Mouse (Mus musculus) layer of hippocampus, adult 2 months (tissue): ENCODE measurements around the gene Fscb. TPM values are rescaled to one million over a fixed set of nuclear protein-coding genes. Genes with fewer than 3 reads are reported as not detected.

Source experiments
- DNase-seq, 2 experiments: peaks; one replicate each; pipeline ENCODE4 v3.0.0; 2022; ENCODE audit warnings: low spot score in 2 of 2
- H3K27ac ChIP-seq: fragments of 200-600 bp; 2 replicates; pipeline ENCODE4 v1.8.1; 2022
- H3K4me3 ChIP-seq: fragments of 200-600 bp; 2 replicates; pipeline ENCODE4 v1.8.1; 2022; ENCODE audit warnings: mild to moderate bottlenecking
- CTCF ChIP-seq: fragments of 200-600 bp; conservative IDR thresholded peaks from 2 replicates; pipeline ENCODE4 v1.8.1; 2022; ENCODE audit warnings: antibody characterized with exemption, mild to moderate bottlenecking, moderate library complexity
- long read RNA-seq, 2 experiments: library from polyadenylated mRNA; stranded (forward); transcript quantifications; one replicate each; pipeline ENCODE4 v2.0.0; 2021; ENCODE audit warnings: borderline mapping rate in 2 of 2
- total RNA-seq, 2 experiments: library from RNA; stranded (reverse); gene quantifications; 2 replicates each; pipeline ENCODE4 v1.2.3; 2021

Fscb gene
- not detected for total RNA-seq
- long read RNA-seq, experiment 1 = 0 reads
- long read RNA-seq, experiment 2 = 0 reads

DNA sequence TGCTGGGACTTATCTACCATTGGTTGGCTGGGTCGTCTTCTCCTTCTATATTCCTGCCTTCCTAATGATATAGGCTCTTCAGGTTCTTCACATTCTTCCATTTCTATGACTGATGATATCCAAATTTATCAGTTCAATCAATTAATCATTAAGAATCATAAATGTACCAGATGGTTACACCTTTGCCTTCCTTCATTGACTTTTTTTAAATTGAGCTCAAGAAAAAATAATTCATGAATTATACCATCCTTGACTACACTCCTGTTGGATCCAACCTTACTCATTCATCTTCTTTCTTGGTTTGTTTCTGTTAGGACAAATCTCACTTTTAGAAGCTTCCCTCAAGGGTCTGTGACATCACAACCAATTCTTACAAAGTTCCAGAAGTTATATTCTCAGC is at the start of gene Fscb:
Gene Fscb (minus strand): TSS at position 101 of the 400 bp plus-strand sequence.
- no peak within 1 kb of the TSS for H3K4me3 ChIP-seq
- TF ChIP-seq CTCF = no peak
- no peak for DNase-seq
- no peak within 1 kb of the TSS for H3K27ac ChIP-seq

DNA sequence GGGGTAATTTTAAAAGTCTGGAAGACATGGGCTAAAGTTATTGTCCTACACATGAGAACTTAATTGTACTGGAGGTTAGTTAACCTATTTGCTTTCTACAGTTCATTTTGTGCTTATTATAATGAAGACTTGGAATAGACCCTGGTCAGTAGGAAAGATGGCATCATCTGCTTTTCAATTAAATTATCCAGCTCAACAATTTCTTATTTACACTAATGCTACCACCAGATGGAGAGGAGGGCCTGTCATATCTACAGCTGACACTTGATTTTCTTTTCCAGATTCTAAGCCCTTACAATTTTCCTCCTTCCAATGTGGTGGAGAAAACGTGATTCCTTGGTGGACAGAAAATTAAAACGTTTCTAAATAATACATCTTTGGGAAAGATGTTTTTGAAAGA is 42.3 kb upstream of the Fscb start:
- Histone ChIP-seq H3K27ac (no peak overlapping the region), H3K4me3 (no peak overlapping the region)
- TF ChIP-seq CTCF = no peak
- no peak for DNase-seq

DNA sequence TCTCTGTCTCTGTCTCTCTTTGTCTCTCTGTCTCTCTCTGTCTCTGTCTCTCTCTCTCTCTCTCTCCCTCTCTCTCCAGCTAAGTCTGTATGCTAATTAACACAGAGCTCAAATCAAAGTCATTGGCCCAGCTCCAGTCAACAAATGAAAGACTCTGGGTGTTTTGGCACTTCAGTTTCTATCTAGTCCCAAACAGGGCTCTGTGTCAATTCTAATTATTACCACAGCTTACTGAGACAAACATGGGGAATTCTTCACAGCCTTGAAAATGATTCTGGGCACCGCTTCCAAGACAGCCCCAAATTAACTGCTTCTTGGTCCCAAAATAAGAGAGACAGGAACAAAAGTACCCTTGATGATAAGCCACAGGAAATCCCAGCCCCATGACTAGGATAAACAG is 38.9 kb upstream of the Fscb start:
- DNase-seq = no peak
- no peak overlapping the region for H3K27ac ChIP-seq
- TF ChIP-seq CTCF = no peak

DNA sequence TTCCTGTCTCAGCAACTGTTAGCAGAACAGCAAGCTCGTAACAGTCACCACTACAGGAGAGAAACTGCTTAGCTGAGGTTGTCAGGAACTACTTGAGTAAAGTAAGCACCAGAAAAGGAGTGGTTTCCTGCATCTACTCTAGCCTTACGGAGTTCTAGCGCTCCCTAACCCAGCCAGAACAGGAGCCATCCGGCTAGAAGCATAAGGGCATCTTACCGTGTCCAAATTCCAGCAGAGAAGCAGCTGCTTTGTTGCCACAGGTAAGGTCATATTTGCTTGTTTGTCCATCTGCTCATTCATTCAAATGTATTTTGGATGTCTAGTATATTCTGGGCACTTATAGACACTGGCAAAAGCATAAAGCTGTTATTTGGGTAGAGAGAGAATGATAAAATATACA is 23.2 kb upstream of the Fscb start:
- no peak for TF ChIP-seq CTCF
- Histone ChIP-seq H3K4me3 (no peak overlapping the region), H3K27ac (no peak overlapping the region)
- no peak for DNase-seq

More for the DNA sequence above, 38.9 kb upstream of the Fscb start:
- H3K4me3 ChIP-seq = no peak overlapping the region

DNA sequence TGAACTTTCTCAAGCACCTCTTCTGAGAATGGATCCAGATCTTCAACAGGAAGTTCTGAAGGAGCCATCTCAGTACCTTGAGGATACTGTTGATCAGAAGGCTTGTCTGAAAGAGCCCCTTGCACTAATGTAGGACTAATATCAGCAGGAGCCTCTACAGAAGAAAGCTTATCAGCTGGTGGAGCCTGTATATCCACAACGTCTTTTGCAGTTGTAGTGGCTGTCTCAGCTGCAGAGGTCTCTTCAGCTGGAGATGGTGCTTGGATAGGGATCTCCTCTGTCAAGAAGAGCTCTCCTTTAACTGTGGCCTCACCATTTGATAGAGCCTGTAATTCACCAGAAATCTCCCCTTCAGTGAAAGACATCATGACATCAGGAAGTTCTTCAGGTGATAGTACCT is 875 bp downstream of the Fscb start:
- DNase-seq = no peak
- no peak for TF ChIP-seq CTCF
- Histone ChIP-seq H3K27ac (no peak overlapping the region), H3K4me3 (no peak overlapping the region)

DNA sequence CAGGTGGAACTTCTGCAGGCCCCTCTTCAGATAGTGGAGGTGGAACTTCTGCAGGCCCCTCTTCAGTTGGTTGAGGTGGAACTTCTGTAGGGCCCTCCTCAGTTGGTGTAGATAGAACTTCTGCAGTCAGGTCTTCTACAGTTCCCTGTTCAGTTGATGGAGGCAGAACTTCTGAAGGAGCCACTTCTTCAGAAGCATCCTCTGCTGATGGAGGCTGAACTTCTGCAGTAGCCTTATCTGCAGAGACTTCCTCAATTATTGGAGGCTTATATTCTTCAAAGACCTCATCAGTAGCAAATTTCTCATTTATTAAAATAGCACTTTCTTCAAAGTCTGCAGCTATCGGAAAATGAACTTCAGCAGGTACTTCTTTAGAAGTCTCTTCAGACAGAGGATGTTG is 1.4 kb downstream of the Fscb start:
- no peak for DNase-seq
- no peak overlapping the region for H3K27ac ChIP-seq
- H3K4me3 ChIP-seq = no peak overlapping the region
- TF ChIP-seq CTCF = no peak

DNA sequence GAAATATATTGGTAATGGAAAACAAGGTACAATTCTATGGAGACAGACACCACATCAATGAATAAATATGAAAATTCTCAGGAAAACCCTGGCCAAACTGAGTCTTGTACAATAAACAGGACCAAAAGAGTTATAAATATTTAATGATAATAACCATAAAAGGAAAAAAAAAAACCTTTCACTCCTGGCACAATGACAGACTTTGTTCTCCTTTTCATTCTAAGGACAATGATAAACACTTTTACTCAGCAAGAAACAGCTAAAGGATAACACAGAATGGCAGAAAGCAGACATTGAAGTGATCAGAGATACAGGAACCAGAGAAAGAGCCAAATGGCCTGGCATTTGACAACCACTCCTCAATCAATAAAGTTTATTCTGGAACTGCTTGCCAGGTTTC is 19.3 kb downstream of the Fscb start:
- no peak for TF ChIP-seq CTCF
- no peak overlapping the region for H3K27ac ChIP-seq
- H3K4me3 ChIP-seq = no peak overlapping the region
- no peak for DNase-seq

DNA sequence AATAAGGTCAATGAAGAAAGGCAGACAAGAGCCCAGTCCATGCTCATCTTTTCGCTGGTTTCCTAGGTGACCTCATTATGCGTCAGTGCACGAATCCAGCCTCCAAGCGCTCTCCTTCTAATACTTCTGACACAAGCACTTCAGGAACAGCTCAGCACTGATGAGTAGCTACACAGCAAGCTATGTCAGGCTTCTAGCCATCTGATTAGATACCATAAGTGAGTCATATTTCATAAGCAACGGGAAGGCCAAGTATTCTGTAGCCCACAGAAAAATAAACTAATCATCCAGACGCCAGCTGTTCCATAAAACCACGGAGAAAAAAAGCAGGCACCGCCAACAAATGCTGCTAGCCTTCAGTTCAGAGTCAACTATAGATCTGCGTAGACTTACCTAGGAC is 24.6 kb downstream of the Fscb start:
- no peak overlapping the region for H3K27ac ChIP-seq
- no peak overlapping the region for H3K4me3 ChIP-seq
- DNase-seq = peak in 1 of 2 experiments; percentile 19
- TF ChIP-seq CTCF = no peak

DNA sequence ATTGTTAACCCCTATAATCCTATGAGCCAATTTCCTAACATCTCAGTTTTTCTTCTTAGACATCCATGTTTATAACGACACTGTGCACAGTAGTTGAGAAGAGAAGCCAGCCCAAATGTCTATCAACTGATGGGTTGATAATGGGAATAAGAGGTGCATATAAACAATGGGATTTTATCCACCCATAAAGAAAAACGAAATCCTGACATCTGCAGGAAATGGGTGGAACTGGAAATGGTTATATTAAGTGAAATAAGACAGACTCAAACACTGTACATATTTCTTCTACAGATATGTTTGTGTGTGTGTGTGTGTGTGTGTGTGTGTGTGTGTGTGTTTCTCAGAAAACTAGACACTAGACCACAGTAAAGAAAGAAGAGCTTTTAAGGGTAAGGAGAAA is 37.8 kb downstream of the Fscb start:
- DNase-seq = no peak
- Histone ChIP-seq H3K27ac (no peak overlapping the region), H3K4me3 (no peak overlapping the region)
- TF ChIP-seq CTCF = peak; percentile 64
